Mouse (Mus musculus) heart, embryonic 13.5 days (tissue): Measurements from ENCODE around the gene Slc22a3. TPM values are rescaled to one million over a fixed set of nuclear protein-coding genes. Genes with fewer than 3 reads are reported as not detected.

Experiments
- ATAC-seq: fragments of 200-750 bp; cut with Nextera tagmentation; 2 replicates; pipeline ENCODE4 v1.8.0; 2017; ENCODE audit warnings: moderate TSS enrichment; ENCODE audit not compliant: insufficient number of reproducible peaks, low FRiP score, low TSS enrichment; ENCODE audit errors: extremely low read depth
- H3K27ac ChIP-seq: fragments of 300-500 bp; sonication (generic); replicated peaks from 2 replicates; pipeline ENCODE4 v1.5.1; 2015; ENCODE audit warnings: moderate library complexity, mild to moderate bottlenecking, inconsistent platforms
- H3K27me3 ChIP-seq: fragments of 300-500 bp; sonication (generic); replicated peaks from 2 replicates; pipeline ENCODE4 v1.6.1; 2015; ENCODE audit warnings: mild to moderate bottlenecking, inconsistent platforms
- H3K36me3 ChIP-seq: fragments of 300-500 bp; sonication (generic); 2 replicates; pipeline ENCODE4 v1.6.1; 2015; ENCODE audit warnings: mild to moderate bottlenecking, inconsistent platforms
- H3K4me1 ChIP-seq: fragments of 300-500 bp; sonication (generic); 2 replicates; pipeline ENCODE4 v1.6.1; 2015; ENCODE audit warnings: inconsistent platforms
- H3K4me2 ChIP-seq: fragments of 300-500 bp; sonication (generic); 2 replicates; pipeline ENCODE4 v1.6.1; 2015; ENCODE audit warnings: inconsistent platforms, mild to moderate bottlenecking, moderate library complexity
- H3K4me3 ChIP-seq: fragments of 300-500 bp; sonication (generic); 2 replicates; pipeline ENCODE4 v1.5.1; 2015; ENCODE audit warnings: moderate library complexity, mild to moderate bottlenecking, inconsistent platforms
- H3K9ac ChIP-seq: fragments of 300-500 bp; sonication (generic); 2 replicates; pipeline ENCODE4 v1.6.1; 2015; ENCODE audit warnings: inconsistent platforms, mild to moderate bottlenecking, moderate library complexity
- H3K9me3 ChIP-seq: fragments of 300-500 bp; sonication (generic); 2 replicates; pipeline ENCODE4 v1.6.1; 2016; ENCODE audit warnings: inconsistent platforms
- WGBS: fragments of 180-500 bp; shearing (Covaris S2); methylation state at CpG from one replicate; pipeline ENCODE4 v1.1.7; 2015; ENCODE audit warnings: mixed read lengths; 5-methylcytosine and 5-hydroxymethylcytosine counted together
- polyA plus RNA-seq: library from polyadenylated mRNA; unstranded; fragments of >200 nt; fragmentation: Nextera tagmentation; extraction: Ambion mirVana; gene quantifications from 2 replicates; pipeline ENCODE4 v1.2.1, GENCODE M21; 2015

Gene Slc22a3
- polyA plus RNA-seq, 1 experiment from 2014 or later: 0.36 TPM

GRCm38 (mm10) chr17:12420886-12421574, 86.5 kb downstream of the Slc22a3 start:
- Histone ChIP-seq H3K4me1 (peaks cover 17% of the 10 kb centered on the region), H3K36me3 (no peaks in the 10 kb centered on the region), H3K9ac (no peak overlapping the region), H3K9me3 (no peaks in the 10 kb centered on the region), H3K27ac (no peak overlapping the region), H3K4me2 (no peak overlapping the region), H3K4me3 (no peak overlapping the region), H3K27me3 (no peaks in the 10 kb centered on the region)
- 57% methylated on average over 16 of the region's 16 CpGs for WGBS
- no peak for ATAC-seq

- ATAC-seq: no peak
- 56% methylated on average over 19 of the region's 19 CpGs for WGBS
- Histone ChIP-seq H3K27me3 (no peaks in the 10 kb centered on the region), H3K9ac (no peak overlapping the region), H3K36me3 (no peaks in the 10 kb centered on the region), H3K4me2 (no peak overlapping the region), H3K27ac (no peak overlapping the region), H3K4me1 (peaks cover 28% of the 10 kb centered on the region), H3K4me3 (no peak overlapping the region), H3K9me3 (no peaks in the 10 kb centered on the region)
Observed at GRCm38 (mm10) chr17:12419491-12420079, 87.9 kb downstream of the Slc22a3 start.

GRCm38 (mm10) chr17:12416250-12416895, 91.1 kb downstream of the Slc22a3 start:
- H3K36me3 ChIP-seq: no peaks in the 10 kb centered on the region
- no peaks in the 10 kb centered on the region for H3K27me3 ChIP-seq
- H3K4me3 ChIP-seq: no peak overlapping the region
- no peaks in the 10 kb centered on the region for H3K9me3 ChIP-seq
- no peak overlapping the region for H3K9ac ChIP-seq
- H3K4me2 ChIP-seq: no peak overlapping the region
- no peak overlapping the region for H3K27ac ChIP-seq
- peaks cover 28% of the 10 kb centered on the region for H3K4me1 ChIP-seq
- WGBS: 40% methylated on average over 6 of the region's 6 CpGs
- ATAC-seq: no peak

- Histone ChIP-seq H3K36me3 (no peaks in the 10 kb centered on the region), H3K27me3 (no peaks in the 10 kb centered on the region), H3K27ac (0 out of 2 replicates have a peak overlapping the region, but pooled peaks have one; percentile 12), H3K4me1 (peaks cover 24% of the 10 kb centered on the region), H3K9ac (no peak overlapping the region), H3K4me2 (no peak overlapping the region), H3K9me3 (no peaks in the 10 kb centered on the region), H3K4me3 (no peak overlapping the region)
- WGBS: 57% methylated on average over 5 of the region's 5 CpGs
- ATAC-seq: no peak
Observed at GRCm38 (mm10) chr17:12415741-12416140, 91.8 kb downstream of the Slc22a3 start.

- 0 out of 2 replicates have a peak overlapping the region, but pooled peaks have one; percentile 12 for H3K27ac ChIP-seq
Observed at GRCm38 (mm10) chr17:12415031-12415735, 92.3 kb downstream of the Slc22a3 start.

GRCm38 (mm10) chr17:12412891-12413237, 94.6 kb downstream of the Slc22a3 start:
- H3K4me1 ChIP-seq: peaks cover 26% of the 10 kb centered on the region
- peak overlapping the region; percentile 68 for H3K27ac ChIP-seq
- WGBS: 60% methylated on average over 3 of the region's 3 CpGs
- no peak overlapping the region for H3K4me3 ChIP-seq
- no peak for ATAC-seq
- no peaks in the 10 kb centered on the region for H3K36me3 ChIP-seq
- H3K27me3 ChIP-seq: no peaks in the 10 kb centered on the region
- H3K9me3 ChIP-seq: 0 out of 2 replicates have a peak, but pooled peaks cover 2% of the 10 kb centered on the region
- no peak overlapping the region for H3K9ac ChIP-seq
- H3K4me2 ChIP-seq: no peak overlapping the region

More at GRCm38 (mm10) chr17:12415031-12415735, 92.3 kb downstream of the Slc22a3 start:
- 48% methylated on average over 15 of the region's 15 CpGs for WGBS
- H3K4me3 ChIP-seq: no peak overlapping the region
- no peaks in the 10 kb centered on the region for H3K36me3 ChIP-seq
- H3K9ac ChIP-seq: no peak overlapping the region
- no peaks in the 10 kb centered on the region for H3K27me3 ChIP-seq
- H3K9me3 ChIP-seq: no peaks in the 10 kb centered on the region
- peaks cover 22% of the 10 kb centered on the region for H3K4me1 ChIP-seq
- no peak for ATAC-seq
- H3K4me2 ChIP-seq: no peak overlapping the region

GRCm38 (mm10) chr17:12412181-12412890, 95.2 kb downstream of the Slc22a3 start:
- WGBS: 47% methylated on average over 10 of the region's 10 CpGs
- H3K4me3 ChIP-seq: no peak overlapping the region
- H3K9me3 ChIP-seq: 0 out of 2 replicates have a peak, but pooled peaks cover 4% of the 10 kb centered on the region
- H3K4me2 ChIP-seq: no peak overlapping the region
- no peak overlapping the region for H3K9ac ChIP-seq
- H3K36me3 ChIP-seq: no peaks in the 10 kb centered on the region
- H3K27me3 ChIP-seq: no peaks in the 10 kb centered on the region
- no peak for ATAC-seq
- H3K27ac ChIP-seq: peak overlapping the region; percentile 68
- peaks cover 26% of the 10 kb centered on the region for H3K4me1 ChIP-seq

- Histone ChIP-seq H3K4me3 (no peak overlapping the region), H3K9me3 (peaks cover 19% of the 10 kb centered on the region), H3K36me3 (no peaks in the 10 kb centered on the region), H3K27me3 (no peaks in the 10 kb centered on the region), H3K4me1 (peaks cover 15% of the 10 kb centered on the region), H3K27ac (no peak overlapping the region), H3K9ac (no peak overlapping the region), H3K4me2 (no peak overlapping the region)
- 75% methylated on average over 11 of the region's 11 CpGs for WGBS
- ATAC-seq: no peak
Observed at GRCm38 (mm10) chr17:12409346-12409944, 98.1 kb downstream of the Slc22a3 start.

- H3K4me3 ChIP-seq: no peak overlapping the region
- no peak overlapping the region for H3K27ac ChIP-seq
- H3K9ac ChIP-seq: no peak overlapping the region
- peaks cover 3% of the 10 kb centered on the region; the same call in 1 of the 2 replicates for H3K4me1 ChIP-seq
- 60% methylated on average over 7 of the region's 7 CpGs for WGBS
- H3K9me3 ChIP-seq: peaks cover 23% of the 10 kb centered on the region
- H3K27me3 ChIP-seq: no peaks in the 10 kb centered on the region
- no peak for ATAC-seq
- no peak overlapping the region for H3K4me2 ChIP-seq
- no peaks in the 10 kb centered on the region for H3K36me3 ChIP-seq
Observed at GRCm38 (mm10) chr17:12403420-12403819, 104.1 kb downstream of the Slc22a3 start.

GRCm38 (mm10) chr17:12396163-12396677, 111.3 kb downstream of the Slc22a3 start:
- Histone ChIP-seq H3K4me3 (no peak overlapping the region), H3K9me3 (peaks cover 11% of the 10 kb centered on the region), H3K9ac (no peak overlapping the region), H3K4me2 (no peak overlapping the region), H3K4me1 (no peaks in the 10 kb centered on the region), H3K27me3 (peaks cover 22% of the 10 kb centered on the region; the same call in 1 of the 2 replicates), H3K27ac (no peak overlapping the region), H3K36me3 (no peaks in the 10 kb centered on the region)
- WGBS: 86% methylated on average over 9 of the region's 9 CpGs
- ATAC-seq: no peak
